Mouse (Mus musculus) CH12.LX (cell line): Measurements from ENCODE around the gene Cdk17. TPM values are rescaled to one million over a fixed set of nuclear protein-coding genes. Genes with fewer than 3 reads are reported as not detected.

Source experiments
- DNase-seq: peaks from one replicate; pipeline ENCODE4 v3.0.0-alpha.2; 2013; ENCODE audit errors: extremely low read depth
- H3K27ac ChIP-seq: 2 replicates; pipeline ENCODE4 v1.5.1; 2012; ENCODE audit warnings: low read depth, mild to moderate bottlenecking, control low read depth, moderate library complexity; ENCODE audit not compliant: insufficient read depth
- H3K27me3 ChIP-seq: replicated peaks from 2 replicates; pipeline ENCODE3; 2012; ENCODE audit warnings: inconsistent platforms
- H3K36me3 ChIP-seq, 2 experiments: replicated peaks in 1 of 2; 2 replicates each; pipeline versions ENCODE3 to v1.6.1; 2012; ENCODE audit warnings: inconsistent platforms in 1 of 2, low read length in 1 of 2, mild to moderate bottlenecking in 1 of 2, mixed read lengths in 1 of 2, moderate library complexity in 1 of 2; ENCODE audit not compliant: control insufficient read depth in 1 of 2, insufficient read depth in 1 of 2
- H3K4me1 ChIP-seq, 2 experiments: 2 replicates each; pipeline ENCODE4 v1.6.1; 2012; ENCODE audit warnings: inconsistent platforms in 1 of 2, moderate library complexity in 1 of 2; ENCODE audit not compliant: insufficient read depth in 2 of 2, control insufficient read depth in 1 of 2
- H3K4me2 ChIP-seq: 2 replicates; pipeline ENCODE4 v1.6.1; 2012; ENCODE audit warnings: low read depth, mild to moderate bottlenecking, control low read depth; ENCODE audit not compliant: poor library complexity, insufficient read depth, severe bottlenecking
- H3K4me3 ChIP-seq, 3 experiments: fragments of 150-350 bp in 1 of 3; sonication (generic) in 1 of 3; replicated peaks in 1 of 3; 2 replicates each; pipeline versions ENCODE3 to v1.5.1; 2011 to 2012; ENCODE audit warnings: low read depth in 2 of 3, low read length in 2 of 3, mild to moderate bottlenecking in 2 of 3, moderate library complexity in 2 of 3, control low read depth in 1 of 3, improper control_type of control experiment in 1 of 3, inconsistent platforms in 1 of 3, mixed read lengths in 1 of 3; ENCODE audit not compliant: poor library complexity in 1 of 3
- H3K79me2 ChIP-seq: replicated peaks from 2 replicates; pipeline ENCODE4 v1.6.1; 2012; ENCODE audit warnings: mild to moderate bottlenecking, moderate library complexity; ENCODE audit not compliant: control insufficient read depth, poor library complexity, insufficient read depth, severe bottlenecking; ENCODE audit errors: extremely low read depth
- H3K9ac ChIP-seq: 2 replicates; pipeline ENCODE4 v1.6.1; 2012; ENCODE audit warnings: low read depth, mild to moderate bottlenecking, control low read depth, moderate library complexity; ENCODE audit not compliant: insufficient read depth
- H3K9me3 ChIP-seq: replicated peaks from 2 replicates; pipeline ENCODE3; 2012; ENCODE audit warnings: low read length, inconsistent platforms, mixed read lengths
- ETS1 ChIP-seq: conservative IDR thresholded peaks from 2 replicates; pipeline ENCODE4 v1.6.1; 2012; ENCODE audit warnings: low read depth, mild to moderate bottlenecking, inconsistent platforms, low read length, improper control_type of control experiment, moderate library complexity
- GABPA ChIP-seq: IDR thresholded peaks from 2 replicates; pipeline ENCODE4 v1.6.1; 2012; ENCODE audit warnings: low read depth, low read length, improper control_type of control experiment, inconsistent platforms; ENCODE audit not compliant: insufficient replicate concordance
- HCFC1 ChIP-seq: IDR thresholded peaks from 2 replicates; pipeline ENCODE4 v1.6.1; 2012; ENCODE audit warnings: low read depth, mild to moderate bottlenecking, inconsistent platforms, low read length, improper control_type of control experiment
- IRF4 ChIP-seq: IDR thresholded peaks from 2 replicates; pipeline ENCODE4 v1.6.1; 2014; ENCODE audit warnings: low read depth, mild to moderate bottlenecking, inconsistent platforms, low read length, improper control_type of control experiment
- MAX ChIP-seq: IDR thresholded peaks from 2 replicates; pipeline ENCODE4 v1.6.1; 2011; ENCODE audit warnings: low read length, improper control_type of control experiment
- MAZ ChIP-seq: IDR thresholded peaks from 2 replicates; pipeline ENCODE4 v1.6.1; 2012; ENCODE audit warnings: low read depth, mild to moderate bottlenecking, inconsistent platforms, low read length, improper control_type of control experiment, moderate library complexity
- MEF2A ChIP-seq: IDR thresholded peaks from 2 replicates; pipeline ENCODE4 v1.6.1; 2014; ENCODE audit warnings: low read depth, mild to moderate bottlenecking, inconsistent platforms, low read length, improper control_type of control experiment, borderline replicate concordance
- NELFE ChIP-seq: IDR thresholded peaks from 2 replicates; pipeline ENCODE4 v1.6.1; 2011; ENCODE audit warnings: low read depth, low read length, improper control_type of control experiment
- NRF1 ChIP-seq: IDR thresholded peaks from 2 replicates; pipeline ENCODE4 v1.6.1; 2014; ENCODE audit warnings: low read depth, mild to moderate bottlenecking, inconsistent platforms, low read length, improper control_type of control experiment, moderate library complexity
- PAX5 ChIP-seq: IDR thresholded peaks from 2 replicates; pipeline ENCODE4 v1.6.1; 2012; ENCODE audit warnings: low read length, inconsistent platforms, mixed read lengths
- POLR2AphosphoS2 ChIP-seq: IDR thresholded peaks from 2 replicates; pipeline ENCODE4 v1.6.1; 2011; ENCODE audit warnings: low read depth, low read length, improper control_type of control experiment
- SMC3 ChIP-seq: IDR thresholded peaks from 2 replicates; pipeline ENCODE4 v1.6.1; 2011; ENCODE audit warnings: low read depth, low read length, improper control_type of control experiment
- UBTF ChIP-seq: IDR thresholded peaks from 2 replicates; pipeline ENCODE4 v1.6.1; 2012; ENCODE audit warnings: low read depth, mild to moderate bottlenecking, inconsistent platforms, low read length, improper control_type of control experiment, moderate library complexity
- ZKSCAN1 ChIP-seq: IDR thresholded peaks from 2 replicates; pipeline ENCODE4 v1.6.1; 2012; ENCODE audit warnings: low read depth, inconsistent platforms, low read length, improper control_type of control experiment, borderline replicate concordance
- ZMIZ1 ChIP-seq: IDR thresholded peaks from 2 replicates; pipeline ENCODE4 v1.6.1; 2012; ENCODE audit warnings: low read depth, mild to moderate bottlenecking, inconsistent platforms, low read length, improper control_type of control experiment
- ZNF384 ChIP-seq: IDR thresholded peaks from 2 replicates; pipeline ENCODE4 v1.6.1; 2012; ENCODE audit warnings: low read depth, low read length, improper control_type of control experiment, inconsistent platforms
- dilution Hi-C: fragments of 300-500 bp; cut with MboI; formaldehyde crosslinking; loops from 2 replicates; pipeline ENCODE4 v1.14.3; 2020; ENCODE audit warnings: low sequenced_read_pairs; ENCODE audit not compliant: extremely low pct_unique_long_range_greater_than_20kb, extremely low pct_ligation_motif_present
- in situ Hi-C: fragments of 300-500 bp; cut with MboI; formaldehyde crosslinking; loops from 3 replicates; pipeline ENCODE4 v1.14.3; 2019; ENCODE audit warnings: low sequenced_read_pairs, low pct_ligation_motif_present, low pct_unique_long_range_greater_than_20kb, mixed read lengths
- polyA plus RNA-seq: library from polyadenylated mRNA; unstranded; fragments of >175 nt; gene quantifications from 2 replicates; pipeline ENCODE4 v1.2.1, GENCODE M21; 2012; ENCODE audit warnings: low read depth; ENCODE audit not compliant: insufficient read length
- total RNA-seq, 2 experiments: library from RNA; depleted of rRNA; stranded (reverse); fragments of 300-350 nt in 1 of 2; fragments of >200 nt in 1 of 2; gene quantifications; 2 replicates each; pipeline ENCODE4 v1.2.3; 2012 to 2014

The Cdk17 gene
- total and polyA plus RNA-seq, 3 experiments: 23.4 to 51.3 (median 28.5) TPM

GRCm38 (mm10) chr10:93253156-93253555 lies 92.5 kb downstream of the Cdk17 start:
- in situ Hi-C loops: no loop called here
- no peak overlapping the region for H3K4me2 ChIP-seq

GRCm38 (mm10) chr10:93255294-93255693 lies 94.6 kb downstream of the Cdk17 start:
- peaks cover 51 to 80% of the 10 kb centered on the region in 2 experiments for H3K36me3 ChIP-seq
- peaks cover 0 to 22% of the 10 kb centered on the region in 2 experiments; a peak in 3 of 4 replicates for H3K4me1 ChIP-seq
- in situ Hi-C loops: no loop called here
- no peaks in the 10 kb centered on the region for H3K27me3 ChIP-seq
- H3K79me2 ChIP-seq: peaks cover 4% of the 10 kb centered on the region
- TF ChIP-seq UBTF (no peak), MAZ (no peak), PAX5 (no peak), HCFC1 (no peak), ZNF384 (no peak), SMC3 (no peak), ETS1 (no peak), ZKSCAN1 (no peak), IRF4 (no peak), NRF1 (no peak), ZMIZ1 (no peak)
- TF ChIP-seq, all 38 proteins: peak for 0
- Histone ChIP-seq H3K9ac (no peak overlapping the region), H3K9me3 (no peaks in the 10 kb centered on the region), H3K4me2 (no peak overlapping the region), H3K27ac (no peak overlapping the region), H3K4me3 (no peak overlapping the region)
- dilution Hi-C loops: no loop called here
- DNase-seq: no peak

More at GRCm38 (mm10) chr10:93253156-93253555, 92.5 kb downstream of the Cdk17 start:
- Histone ChIP-seq H3K36me3 (peaks cover 49 to 84% of the 10 kb centered on the region in 2 experiments), H3K27me3 (no peaks in the 10 kb centered on the region), H3K4me1 (peaks cover 0 to 31% of the 10 kb centered on the region in 2 experiments; a peak in 3 of 4 replicates), H3K9ac (no peak overlapping the region), H3K9me3 (no peaks in the 10 kb centered on the region), H3K27ac (no peak overlapping the region), H3K79me2 (peaks cover 4% of the 10 kb centered on the region), H3K4me3 (no peak overlapping the region)
- TF ChIP-seq MAX (no peak), NELFE (no peak), GABPA (no peak), POLR2AphosphoS2 (no peak), HCFC1 (no peak), MEF2A (no peak)
- no peak for DNase-seq
- dilution Hi-C loops: no loop called here
